Mouse (Mus musculus) spleen, adult 2 months (tissue): ENCODE data around the gene Adssl1. TPM values are rescaled to one million over a fixed set of nuclear protein-coding genes. Genes with fewer than 3 reads are reported as not detected.

Experiments
- DNase-seq, 2 experiments: peaks; one replicate each; pipeline versions ENCODE4 v3.0.0 to v3.0.0-alpha.2; 2012 to 2021; ENCODE audit warnings: low spot score in 2 of 2, low read depth in 1 of 2
- H3K27ac ChIP-seq: fragments of 200-500 bp; 2 replicates; pipeline ENCODE4 v1.5.1; 2012; ENCODE audit warnings: low read length, inconsistent platforms; ENCODE audit not compliant: insufficient read depth
- H3K27me3 ChIP-seq: fragments of 200-500 bp; 2 replicates; pipeline ENCODE4 v1.6.1; 2012; ENCODE audit warnings: mild to moderate bottlenecking, moderate library complexity, low read length, inconsistent platforms; ENCODE audit not compliant: control insufficient read depth, insufficient read depth
- H3K36me3 ChIP-seq: fragments of 200-500 bp; 2 replicates; pipeline ENCODE4 v1.6.1; 2012; ENCODE audit warnings: mild to moderate bottlenecking, low read length, inconsistent platforms; ENCODE audit not compliant: control insufficient read depth, insufficient read depth
- H3K4me1 ChIP-seq: fragments of 200-500 bp; 2 replicates; pipeline ENCODE4 v1.6.1; 2011; ENCODE audit warnings: inconsistent platforms; ENCODE audit not compliant: control insufficient read depth, insufficient read depth, insufficient read length
- H3K4me3 ChIP-seq: fragments of 200-500 bp; 2 replicates; pipeline ENCODE4 v1.5.1; 2011; ENCODE audit warnings: mild to moderate bottlenecking, inconsistent platforms; ENCODE audit not compliant: insufficient read depth, insufficient read length; ENCODE audit errors: extremely low read depth
- CTCF ChIP-seq: fragments of 200-500 bp; IDR thresholded peaks from 2 replicates; pipeline ENCODE4 v1.5.1; 2011; ENCODE audit warnings: mild to moderate bottlenecking, inconsistent platforms; ENCODE audit not compliant: insufficient read depth, insufficient read length, insufficient replicate concordance; ENCODE audit errors: extremely low read depth
- POLR2A ChIP-seq: fragments of 200-500 bp; IDR thresholded peaks from 2 replicates; pipeline ENCODE4 v1.6.1; 2011; ENCODE audit warnings: low read depth, low read length, inconsistent platforms
- WGBS: fragments of 180-500 bp; shearing (Covaris S2); methylation state at CpG from one replicate; pipeline ENCODE4 v1.1.7; 2018; 5-methylcytosine and 5-hydroxymethylcytosine counted together
- polyA plus RNA-seq: library from polyadenylated mRNA; depleted of rRNA; stranded (reverse); fragments of >200 nt; gene quantifications from 2 replicates; pipeline ENCODE4 v1.2.3, GENCODE M21; 2012

The Adssl1 gene
- polyA plus RNA-seq, 1 experiment = 10.7 TPM

GRCm38 (mm10) chr12:112654076-112654475, 34.2 kb downstream of the Adssl1 start:
- DNase-seq = no peak
- no peaks in the 10 kb centered on the region for H3K27me3 ChIP-seq
- TF ChIP-seq POLR2A (no peak), CTCF (no peak)
- 96% methylated on average over 5 of the region's 5 CpGs for WGBS
- peaks cover 43% of the 10 kb centered on the region for H3K36me3 ChIP-seq
- H3K4me3 ChIP-seq = no peak overlapping the region
- no peak overlapping the region for H3K27ac ChIP-seq
- no peaks in the 10 kb centered on the region for H3K4me1 ChIP-seq

DNA sequence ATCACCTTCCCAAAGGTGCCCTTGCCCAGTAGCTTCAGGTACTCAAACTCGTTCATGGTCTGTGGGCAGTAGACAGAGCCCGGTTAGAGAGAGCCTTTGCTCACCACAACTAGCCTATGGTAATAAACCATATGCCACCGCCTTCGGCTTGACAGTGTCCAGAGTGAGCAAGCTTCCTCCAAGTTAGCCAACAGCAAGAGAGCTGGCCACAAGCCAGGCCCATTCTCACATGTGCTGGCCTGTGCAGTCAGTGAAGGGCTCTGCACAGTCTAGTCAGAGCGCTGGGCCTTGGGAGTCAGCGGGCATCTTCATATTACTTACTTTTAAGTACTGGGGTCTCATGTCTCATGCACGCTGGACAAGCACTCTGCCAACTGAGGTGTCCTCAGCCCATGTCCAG, 38.8 kb downstream of the Adssl1 start:
- Histone ChIP-seq H3K27me3 (no peaks in the 10 kb centered on the region), H3K4me3 (no peak overlapping the region), H3K27ac (no peak overlapping the region), H3K4me1 (no peaks in the 10 kb centered on the region), H3K36me3 (peaks cover 62% of the 10 kb centered on the region)
- no peak for DNase-seq
- TF ChIP-seq CTCF (no peak), POLR2A (no peak)
- WGBS = 88% methylated on average over 7 of the region's 7 CpGs

- peaks cover 61% of the 10 kb centered on the region for H3K36me3 ChIP-seq
- TF ChIP-seq CTCF (peak; percentile 26; the same call in 1 of the 2 replicates), POLR2A (no peak)
- no peak overlapping the region for H3K4me3 ChIP-seq
- no peak overlapping the region for H3K27ac ChIP-seq
- peak in 1 of 2 experiments; percentile 71 for DNase-seq
- no peaks in the 10 kb centered on the region for H3K27me3 ChIP-seq
- no peaks in the 10 kb centered on the region for H3K4me1 ChIP-seq
- 97% methylated on average over 6 of the region's 6 CpGs for WGBS
Measured at GRCm38 (mm10) chr12:112659109-112659508, 39.3 kb downstream of the Adssl1 start.

DNA sequence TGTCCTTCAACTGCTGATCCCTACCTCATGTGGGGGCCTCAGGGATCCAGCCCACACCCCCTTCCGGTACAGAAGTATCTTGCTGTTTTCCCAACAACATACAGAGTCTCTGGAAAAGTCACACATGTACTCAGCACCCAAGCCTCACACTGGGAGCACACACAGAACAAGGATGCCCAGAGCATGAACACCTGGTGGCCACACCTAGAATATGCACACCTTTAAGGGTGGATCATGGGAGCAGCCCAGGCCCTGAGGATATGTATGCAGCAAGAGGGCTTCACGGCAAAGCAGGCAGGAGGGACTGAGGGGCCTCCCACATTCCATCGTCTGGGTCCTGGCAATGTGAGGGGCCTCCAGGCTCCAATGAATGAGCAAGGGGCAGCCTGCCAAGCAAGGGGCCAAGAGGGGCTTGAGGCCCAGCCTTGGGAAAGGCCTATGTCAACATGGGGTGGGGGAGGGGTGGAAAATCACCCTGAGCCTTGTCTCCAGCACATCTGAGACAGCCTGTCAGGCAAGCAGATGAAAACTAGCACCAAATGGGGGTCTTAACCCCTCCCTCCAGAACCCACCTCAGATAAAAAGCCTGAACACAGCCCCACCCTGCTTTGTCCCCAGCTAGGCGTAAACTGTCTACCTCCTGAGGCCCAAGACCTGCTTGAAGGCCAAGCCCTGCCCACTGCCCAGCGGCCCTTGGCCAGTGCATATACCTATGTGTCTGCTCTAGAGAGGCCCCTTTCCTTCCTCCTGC, 40.9 kb downstream of the Adssl1 start:
- TF ChIP-seq CTCF = no peak
- no peak for TF ChIP-seq POLR2A
- no peaks in the 10 kb centered on the region for H3K27me3 ChIP-seq
- DNase-seq = no peak
- H3K27ac ChIP-seq = no peak overlapping the region
- no peak overlapping the region for H3K4me3 ChIP-seq
- H3K36me3 ChIP-seq = peaks cover 52% of the 10 kb centered on the region
- H3K4me1 ChIP-seq = no peaks in the 10 kb centered on the region
- WGBS = 90% methylated on average over 5 of the region's 5 CpGs

DNA sequence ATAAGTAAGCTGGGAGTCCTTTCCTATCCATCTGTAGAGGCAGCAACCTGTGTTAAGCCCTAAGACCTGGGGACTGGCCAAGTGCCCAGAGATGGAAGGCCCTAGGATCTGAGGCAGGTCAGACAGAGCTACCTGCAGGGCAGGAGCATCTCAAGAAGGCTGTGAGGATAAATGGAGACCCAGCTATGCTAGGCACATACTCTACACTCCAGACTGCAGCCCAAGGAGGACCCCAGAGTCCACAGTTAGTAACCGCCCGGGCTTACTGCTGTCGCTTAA, 41.4 kb downstream of the Adssl1 start:
- no peaks in the 10 kb centered on the region for H3K27me3 ChIP-seq
- DNase-seq = no peak
- TF ChIP-seq POLR2A (no peak), CTCF (no peak)
- 96% methylated on average over 3 of the region's 3 CpGs for WGBS
- peaks cover 50% of the 10 kb centered on the region for H3K36me3 ChIP-seq
- no peaks in the 10 kb centered on the region for H3K4me1 ChIP-seq
- no peak overlapping the region for H3K4me3 ChIP-seq
- H3K27ac ChIP-seq = no peak overlapping the region

DNA sequence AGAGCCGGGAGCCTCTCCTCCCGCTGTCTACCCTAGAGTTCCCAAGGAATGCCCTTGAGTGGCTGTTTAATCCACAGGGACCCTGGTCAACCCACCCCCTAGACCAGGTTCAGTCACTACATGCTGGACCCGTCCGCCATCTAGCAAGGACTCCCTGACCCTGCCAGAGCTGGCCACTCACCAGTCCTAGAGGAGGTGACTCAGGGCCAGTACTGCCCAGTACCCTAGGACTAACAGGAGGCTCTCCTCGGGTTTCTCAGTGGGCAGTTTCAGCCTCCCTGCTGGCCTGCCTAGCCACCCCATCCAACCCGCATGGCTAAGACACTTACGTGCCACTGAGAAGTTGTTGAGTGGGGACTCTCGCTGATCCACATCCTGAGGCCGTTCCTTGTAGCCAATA, 42.0 kb downstream of the Adssl1 start:
- peaks cover 45% of the 10 kb centered on the region for H3K36me3 ChIP-seq
- H3K4me3 ChIP-seq = no peak overlapping the region

DNA sequence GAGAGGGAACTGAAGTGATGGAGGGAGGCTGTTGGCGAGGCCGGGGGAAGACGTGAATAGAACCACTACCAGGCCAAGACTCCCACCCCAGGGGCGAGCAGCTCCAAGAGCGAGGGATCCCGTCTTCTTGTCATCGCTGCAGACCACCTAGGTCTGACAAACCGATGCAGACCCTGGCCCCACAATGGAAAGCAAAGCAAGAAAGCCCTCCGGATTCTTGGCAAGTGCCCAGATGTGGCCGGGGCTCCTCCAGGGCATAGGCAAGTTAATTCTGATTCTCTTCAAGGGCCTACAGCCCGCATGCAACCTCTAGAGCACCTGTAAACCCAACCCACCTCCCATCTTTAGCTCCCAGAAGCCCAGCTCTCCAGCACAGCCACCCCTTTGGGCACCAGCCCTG, 43.5 kb downstream of the Adssl1 start:
- WGBS = 95% methylated on average over 11 of the region's 11 CpGs
- no peak for DNase-seq

More for the DNA sequence above, 42.0 kb downstream of the Adssl1 start:
- no peak overlapping the region for H3K27ac ChIP-seq
- TF ChIP-seq POLR2A = no peak
- TF ChIP-seq CTCF = no peak
- no peaks in the 10 kb centered on the region for H3K4me1 ChIP-seq
- H3K27me3 ChIP-seq = no peaks in the 10 kb centered on the region
- DNase-seq = no peak
- 89% methylated on average over 9 of the region's 9 CpGs for WGBS

GRCm38 (mm10) chr12:112663716-112664115, 43.9 kb downstream of the Adssl1 start:
- Histone ChIP-seq H3K4me1 (no peaks in the 10 kb centered on the region; the same call in 1 of the 2 replicates), H3K4me3 (no peak overlapping the region), H3K27ac (no peak overlapping the region), H3K36me3 (peaks cover 30% of the 10 kb centered on the region), H3K27me3 (no peaks in the 10 kb centered on the region)
- no peak for DNase-seq
- 95% methylated on average over 12 of the region's 12 CpGs for WGBS
- no peak for TF ChIP-seq CTCF
- TF ChIP-seq POLR2A = no peak

More for the DNA sequence above, 43.5 kb downstream of the Adssl1 start:
- no peaks in the 10 kb centered on the region for H3K27me3 ChIP-seq
- TF ChIP-seq POLR2A (no peak), CTCF (no peak)
- no peaks in the 10 kb centered on the region; the same call in 1 of the 2 replicates for H3K4me1 ChIP-seq
- H3K27ac ChIP-seq = no peak overlapping the region
- no peak overlapping the region for H3K4me3 ChIP-seq
- H3K36me3 ChIP-seq = peaks cover 33% of the 10 kb centered on the region
